Mouse (Mus musculus) cerebellum, postnatal 4 days (tissue): ENCODE results near the gene Gm6482.
"Not testable (repeated sequence)": the region's sequence is repeated elsewhere in the genome, so short reads cannot be mapped to it uniquely, and the experiment has no call there.

ENCODE experiments used
- DNase-seq, 2 experiments: peaks; one replicate each; pipeline ENCODE4 v3.0.0; 2022; ENCODE audit warnings: low spot score in 2 of 2, mixed read lengths in 1 of 2

Gm6482 gene

GRCm38 (mm10) chr14:41408181-41408580 is at the start of gene Gm6482:
Gene Gm6482, minus strand, starts transcription at chr14:41408281.
- DNase-seq, result not testable (repeated sequence)

GRCm38 (mm10) chr14:41453418-41453817 is 45.3 kb upstream of the Gm6482 start, which contains the start of gene Gm7954:
Gene Gm7954, minus strand, starts transcription at chr14:41453518.
- not testable (repeated sequence) for DNase-seq

GRCm38 (mm10) chr14:41425393-41426075 is 17.5 kb upstream of the Gm6482 start:
- DNase-seq, result peak in 1 of 2 experiments; percentile 4

- DNase-seq, result peak in 1 of 2 experiments; percentile 20
These were observed 16.6 kb upstream of the Gm6482 start for GRCm38 (mm10) chr14:41424694-41425093.

GRCm38 (mm10) chr14:41386279-41386678 is 21.8 kb downstream of the Gm6482 start, which contains the start of gene Gm7945:
Gene Gm7945, minus strand, starts transcription at chr14:41386379.
- DNase-seq, result not testable (repeated sequence)
